Mouse (Mus musculus): ENCODE data around the gene Hjurp.

Gene Hjurp

DNA sequence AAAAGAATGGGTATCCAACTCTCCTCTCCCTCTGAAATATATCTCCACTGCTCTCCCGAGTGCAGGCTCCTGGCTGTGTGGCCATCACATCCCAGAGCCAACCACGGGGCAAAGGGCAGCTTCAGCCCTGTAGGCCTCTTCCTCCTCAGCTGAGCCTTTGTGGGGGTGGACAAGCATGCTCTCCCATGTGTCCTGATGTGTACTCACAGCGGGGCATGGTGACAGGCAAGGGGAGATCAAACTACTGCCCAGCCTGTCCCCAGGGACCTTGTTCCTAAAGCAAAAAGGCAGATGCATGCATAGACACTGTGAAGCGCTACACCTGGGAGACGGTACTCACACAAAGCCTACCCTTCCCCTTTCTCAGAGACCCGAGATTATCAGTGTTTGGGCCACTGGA, 17.3 kb downstream of the Hjurp start:
- DNase-seq = peak; percentile 46

DNA sequence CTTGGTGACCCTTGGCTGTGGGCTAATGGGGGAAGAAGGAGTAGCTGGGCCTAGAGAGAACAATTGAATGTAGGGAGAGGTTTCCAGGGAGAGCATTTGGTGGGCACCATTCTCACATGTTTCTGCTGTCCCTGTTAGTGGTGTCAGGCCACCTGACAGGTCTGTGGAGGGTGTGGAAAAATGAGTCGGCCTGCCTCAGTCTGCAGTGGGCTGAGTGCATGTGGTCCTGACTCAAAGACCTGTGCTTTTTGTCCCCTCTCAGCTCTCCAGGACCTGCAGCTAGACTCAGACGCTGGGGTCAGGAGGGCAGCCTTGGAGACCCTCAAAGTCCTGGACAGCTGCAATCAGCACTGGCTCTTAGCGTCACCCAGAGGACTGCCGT, 17.8 kb downstream of the Hjurp start:
- no peak for DNase-seq

- no peak for DNase-seq
Observed at GRCm38 (mm10) chr1:88258881-88259642, 18.4 kb downstream of the Hjurp start.

DNA sequence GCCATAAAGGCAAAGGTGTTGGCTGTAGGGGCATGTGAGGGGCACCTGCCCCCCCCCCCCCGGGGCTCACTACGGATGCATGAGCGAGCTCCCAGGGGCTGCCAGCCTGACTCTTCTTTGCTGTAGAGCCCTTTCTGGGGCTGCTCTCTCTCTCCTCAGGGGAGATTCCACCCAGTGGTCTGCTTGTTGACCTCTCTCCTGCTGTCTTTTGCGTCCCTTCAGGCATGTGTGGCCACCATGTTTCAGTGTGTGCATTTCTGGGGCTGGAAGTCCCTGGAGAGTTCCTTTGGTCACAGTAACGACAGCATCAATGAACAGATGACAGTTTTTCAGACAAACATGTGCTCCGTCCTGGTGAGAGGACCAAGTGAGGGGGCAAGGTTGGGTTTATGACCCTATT, 19.1 kb downstream of the Hjurp start:
- DNase-seq = no peak

DNA sequence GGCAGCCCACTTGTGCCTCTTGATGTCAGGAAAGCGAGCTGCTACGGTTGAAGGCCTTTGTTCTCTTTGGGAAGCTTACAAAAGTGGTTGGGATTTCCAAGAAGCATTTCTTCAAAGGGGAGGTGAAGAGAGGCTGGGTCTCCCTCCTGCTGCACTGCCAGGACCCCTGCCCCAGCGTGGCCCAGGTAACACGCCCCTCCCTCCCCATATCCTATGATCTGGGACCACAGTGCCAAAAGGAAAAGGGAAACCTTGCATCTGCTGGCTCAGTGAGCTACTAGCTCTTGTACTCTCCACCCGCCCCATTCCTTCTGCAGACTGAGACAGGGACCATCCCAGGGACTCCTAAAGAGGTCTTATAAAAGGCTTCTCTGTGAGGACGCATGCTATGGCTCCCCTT, 19.8 kb downstream of the Hjurp start:
- DNase-seq = no peak

DNA sequence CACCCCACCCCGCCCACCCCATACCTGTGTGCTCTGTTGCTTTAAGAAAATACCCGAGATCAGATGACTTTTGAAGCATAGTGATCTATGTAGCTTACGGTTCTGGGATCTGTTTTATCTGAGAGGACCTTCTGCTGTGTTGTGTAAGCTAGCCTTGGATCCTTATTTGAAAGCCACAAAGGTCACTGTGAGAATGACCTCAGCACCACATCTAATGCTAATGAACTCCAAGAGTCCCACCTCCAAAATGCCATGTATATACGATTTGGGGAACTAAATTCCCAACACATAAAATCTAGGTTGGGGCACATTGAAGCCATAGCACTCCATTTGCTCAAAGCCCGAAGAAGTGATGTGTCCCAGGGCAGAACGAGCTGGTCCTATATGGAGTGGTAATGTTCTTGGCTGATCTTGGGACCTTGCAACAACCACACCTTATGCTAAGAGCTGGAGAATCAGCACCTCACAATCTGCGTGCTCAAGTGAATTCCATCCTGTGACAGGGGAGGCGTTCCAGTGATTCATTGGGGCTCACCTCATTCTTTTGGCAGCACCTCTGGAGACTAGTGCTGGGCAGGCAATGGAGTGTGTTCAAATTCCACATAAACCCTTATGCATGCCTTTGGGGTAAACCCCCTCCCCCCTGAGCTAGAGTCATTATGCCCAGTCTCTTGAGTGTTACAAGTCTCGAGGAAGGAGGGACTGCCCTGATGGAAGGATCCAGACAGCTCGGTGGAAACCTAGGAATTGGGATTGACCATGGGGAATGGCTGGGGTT, 20.4 kb downstream of the Hjurp start:
- no peak for DNase-seq

DNA sequence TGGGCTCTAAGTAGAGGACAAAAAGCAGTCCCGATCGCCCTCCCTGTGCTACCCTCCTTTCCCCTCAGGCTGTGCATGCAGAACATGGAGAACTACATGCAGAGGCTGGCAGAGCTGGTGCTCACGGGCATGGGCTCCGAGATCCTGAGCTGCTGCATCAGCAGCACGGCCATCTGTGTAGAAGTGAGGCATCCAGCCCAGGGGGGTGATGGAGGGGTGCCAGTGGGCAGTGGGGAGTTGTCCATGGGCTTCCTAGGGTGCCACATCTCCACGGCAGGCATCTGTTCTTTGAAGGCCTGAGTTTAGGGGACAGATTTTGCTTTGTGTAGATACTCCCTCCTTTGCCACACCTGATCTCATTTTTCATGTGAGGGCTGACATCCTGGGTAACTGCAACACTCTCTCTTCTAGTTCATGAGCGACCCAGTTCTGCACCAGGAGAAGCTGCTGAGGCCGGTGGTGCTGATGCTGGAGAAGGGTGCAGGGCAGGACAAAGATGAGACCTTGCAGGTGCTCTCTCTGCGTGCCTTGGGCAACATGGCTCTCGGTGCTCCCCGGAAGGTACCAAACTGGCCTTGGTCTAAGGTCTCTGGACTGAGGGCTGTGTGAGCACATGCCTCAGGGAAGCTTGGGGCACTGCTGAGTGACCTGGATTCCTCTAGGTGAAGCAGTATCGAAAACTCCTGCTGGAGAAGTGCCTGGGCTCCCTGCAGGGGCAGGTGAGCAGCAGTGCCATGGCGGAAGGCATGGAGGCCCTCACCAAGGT, 21.3 kb downstream of the Hjurp start:
- DNase-seq = no peak

DNA sequence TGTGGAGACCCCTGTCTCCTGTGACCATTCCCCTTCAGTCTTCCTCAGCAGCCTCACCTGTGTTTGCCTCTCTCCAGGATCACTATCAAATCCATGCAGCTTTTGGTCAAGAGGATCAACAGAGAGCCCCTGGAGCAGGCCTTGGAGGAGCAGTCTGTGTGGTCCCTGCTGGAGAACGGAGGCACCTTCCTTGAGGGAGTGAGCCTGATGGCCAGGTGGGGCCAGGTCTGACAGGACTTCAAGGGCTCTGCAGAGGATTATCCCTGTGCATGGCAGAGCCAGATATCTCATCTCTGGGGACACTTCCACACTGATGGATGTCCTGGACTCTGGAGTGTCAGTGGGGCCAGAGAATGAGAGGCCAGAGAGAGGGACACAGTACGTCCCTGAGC, 22.0 kb downstream of the Hjurp start:
- no peak for DNase-seq

GRCm38 (mm10) chr1:88254793-88255465, 22.5 kb downstream of the Hjurp start:
- no peak for DNase-seq

DNA sequence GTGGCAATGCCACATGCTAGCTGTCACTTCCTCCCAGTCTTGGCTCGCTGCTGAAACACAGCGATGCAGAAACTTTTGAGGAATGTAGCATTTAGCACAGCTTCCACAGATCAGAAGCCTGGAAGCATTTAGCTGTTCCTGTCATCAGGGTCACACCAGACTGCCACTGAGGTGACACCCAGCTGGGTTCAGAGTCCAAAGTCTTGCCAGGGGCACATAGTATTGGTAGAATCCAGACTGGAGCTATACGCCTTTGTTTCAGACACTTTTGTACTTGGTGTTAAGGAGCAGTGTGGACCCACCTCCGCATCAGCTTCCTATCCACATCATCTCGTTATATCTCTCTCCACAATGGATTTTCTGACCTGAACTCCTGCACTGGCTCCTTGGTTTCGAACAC, 23.9 kb downstream of the Hjurp start:
- no peak for DNase-seq

- DNase-seq = no peak
Observed at GRCm38 (mm10) chr1:88253106-88253505, 24.3 kb downstream of the Hjurp start.

GRCm38 (mm10) chr1:88250023-88250422, 27.4 kb downstream of the Hjurp start:
- no peak for DNase-seq

DNA sequence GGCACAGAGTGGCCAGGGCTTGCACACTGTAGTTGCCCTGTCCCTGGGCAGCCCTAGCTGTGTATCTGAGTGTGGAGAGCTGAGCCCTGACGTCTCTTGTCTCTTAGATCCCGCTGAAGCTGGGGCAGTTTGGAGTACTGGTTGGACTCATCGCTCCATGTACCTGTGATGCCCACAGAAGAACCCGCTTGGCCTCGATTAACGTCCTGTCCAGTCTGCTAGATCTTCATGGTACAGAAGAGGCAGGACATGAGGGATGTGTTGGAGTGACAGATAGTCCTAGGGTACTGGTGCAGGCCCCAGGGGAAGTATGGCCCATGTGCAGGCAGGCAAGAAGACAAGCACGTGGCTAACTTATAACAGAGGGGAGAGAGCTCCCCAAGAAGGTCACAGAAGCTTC, 27.8 kb downstream of the Hjurp start:
- no peak for DNase-seq

- no peak for DNase-seq
Observed at GRCm38 (mm10) chr1:88248658-88249057, 28.8 kb downstream of the Hjurp start.

GRCm38 (mm10) chr1:88247660-88248059, 29.8 kb downstream of the Hjurp start:
- DNase-seq = no peak

DNA sequence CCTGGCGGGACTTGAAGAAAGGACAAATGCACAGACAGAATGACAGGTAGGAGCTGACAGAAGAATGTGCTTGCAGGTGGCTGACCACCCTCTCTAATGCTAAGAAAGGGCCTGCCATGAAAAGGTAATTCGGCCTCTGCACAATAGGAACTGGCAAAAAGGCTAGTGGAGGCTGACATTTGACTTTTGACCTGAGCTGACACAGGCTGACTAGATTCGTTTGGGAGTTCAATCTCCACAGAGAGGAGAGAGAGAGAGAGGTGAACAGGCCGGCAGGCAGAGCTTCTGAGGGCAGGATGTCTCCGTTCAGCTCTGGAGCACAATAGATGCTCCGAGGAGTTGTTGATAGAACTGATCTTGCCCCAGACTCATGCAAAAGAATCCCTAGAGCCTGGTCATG, 31.0 kb downstream of the Hjurp start:
- no peak for DNase-seq

- DNase-seq = no peak
Observed at GRCm38 (mm10) chr1:88245881-88246280, 31.6 kb downstream of the Hjurp start.

DNA sequence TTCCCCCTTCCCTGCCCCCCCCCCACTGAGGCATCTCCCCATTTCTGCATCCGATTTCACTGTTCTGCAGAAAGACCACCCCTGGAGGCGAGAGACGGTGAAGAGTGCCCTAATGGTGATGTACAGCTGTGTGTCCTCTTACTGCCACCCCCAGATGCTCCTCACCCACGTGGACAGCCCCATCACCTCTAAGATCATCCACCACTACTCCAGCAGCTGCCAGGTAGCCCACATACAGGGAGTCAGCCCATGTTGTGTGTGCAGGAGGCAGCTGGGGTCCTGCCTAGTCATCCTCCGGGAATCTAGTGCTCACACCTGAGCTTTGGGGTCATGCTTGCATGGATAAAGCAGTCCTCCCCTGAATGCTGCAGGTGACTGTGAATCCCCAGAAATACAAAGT, 33.6 kb downstream of the Hjurp start:
- DNase-seq = peak; percentile 3

DNA sequence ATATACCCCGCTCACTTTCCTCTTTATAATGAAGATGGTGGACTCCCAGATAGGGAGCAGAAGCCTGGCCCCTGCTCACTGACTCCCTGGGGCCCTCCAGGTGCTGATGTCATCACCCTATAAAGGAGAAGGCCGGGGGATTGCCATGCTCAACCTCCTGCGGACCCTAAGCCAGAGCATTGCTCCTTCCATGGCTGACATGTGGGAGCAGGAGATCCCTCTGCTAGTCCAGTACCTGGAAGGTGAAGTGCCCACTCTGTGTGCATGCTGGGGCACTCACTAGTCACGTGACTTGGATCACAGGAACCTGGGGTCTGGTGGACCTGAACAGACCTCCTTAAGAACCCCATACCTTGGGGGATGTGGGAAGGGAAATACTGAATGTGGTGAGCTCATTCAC, 36.9 kb downstream of the Hjurp start:
- peak; percentile 16 for DNase-seq

DNA sequence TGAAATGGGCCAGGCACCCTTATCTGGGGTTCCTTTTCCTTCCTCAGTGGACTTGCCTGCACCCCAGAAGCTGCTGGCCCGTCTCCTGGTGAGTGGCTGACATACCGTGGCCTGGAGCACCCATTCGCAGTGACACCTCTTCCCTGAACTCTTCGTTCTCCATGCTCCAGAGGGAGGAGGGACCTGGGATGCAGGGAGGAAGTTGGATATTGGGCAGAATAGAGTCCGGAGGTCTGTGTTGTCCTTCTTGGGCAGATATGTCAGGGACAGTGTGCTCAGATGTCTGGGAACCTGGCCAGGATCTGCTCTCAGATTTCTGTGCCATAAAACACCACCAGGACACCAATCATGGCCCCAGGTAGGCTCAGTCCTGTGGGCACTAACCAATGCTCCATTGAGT, 37.4 kb downstream of the Hjurp start:
- DNase-seq = peak; percentile 5

- no peak for DNase-seq
Observed at GRCm38 (mm10) chr1:88238771-88239170, 38.7 kb downstream of the Hjurp start.

DNA sequence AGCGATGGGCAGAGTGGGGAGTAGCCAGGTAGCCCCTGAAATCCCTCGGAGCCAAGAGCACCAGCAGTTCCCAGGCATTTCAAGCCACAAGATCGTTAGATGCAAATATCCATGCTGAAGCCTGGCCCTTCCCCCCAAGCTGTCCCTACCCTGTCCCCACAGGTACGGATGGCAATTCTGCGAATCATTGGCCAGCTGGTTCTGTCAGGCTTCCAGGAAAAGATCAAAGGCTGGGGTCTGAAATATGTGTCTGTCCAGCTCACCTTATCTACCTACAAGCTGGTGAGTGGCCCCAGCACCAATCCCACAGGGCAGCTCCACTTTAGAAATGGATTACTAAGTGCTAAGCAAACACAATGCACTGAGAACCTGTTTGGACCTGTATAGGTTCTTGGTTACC, 40.1 kb downstream of the Hjurp start:
- DNase-seq = no peak

DNA sequence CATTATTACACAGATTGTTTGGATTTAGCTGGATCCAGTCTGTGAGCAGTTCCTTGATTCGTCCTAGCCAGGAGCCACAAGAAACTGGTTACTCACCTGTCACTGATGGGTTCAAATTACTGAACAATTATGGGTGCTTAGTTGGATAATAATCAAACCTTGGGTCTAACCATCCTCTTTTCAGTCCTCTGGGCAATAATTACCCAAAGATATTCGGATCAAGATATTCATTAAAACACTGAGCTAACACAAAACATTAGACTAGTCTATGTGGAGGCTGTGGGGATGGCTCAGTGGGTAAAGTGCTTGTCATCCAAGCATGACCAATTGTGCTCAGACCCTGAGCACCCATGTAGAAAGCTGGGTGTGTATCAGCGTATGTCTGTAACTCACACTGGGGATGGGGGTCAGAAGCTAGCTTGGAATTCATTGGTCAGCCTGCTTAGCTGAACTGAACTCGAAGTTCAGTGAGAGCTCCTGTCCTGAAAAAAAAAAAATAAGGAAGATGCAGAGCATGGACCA, 41.5 kb downstream of the Hjurp start:
- no peak for DNase-seq
